Mouse (Mus musculus): Measurements from ENCODE around the gene Trpv3. TPM values are rescaled to one million over a fixed set of nuclear protein-coding genes. Genes with fewer than 3 reads are reported as not detected.

Trpv3 gene
- polyA plus RNA-seq, 1 experiment from 2014 or later: 0.12 TPM

DNA sequence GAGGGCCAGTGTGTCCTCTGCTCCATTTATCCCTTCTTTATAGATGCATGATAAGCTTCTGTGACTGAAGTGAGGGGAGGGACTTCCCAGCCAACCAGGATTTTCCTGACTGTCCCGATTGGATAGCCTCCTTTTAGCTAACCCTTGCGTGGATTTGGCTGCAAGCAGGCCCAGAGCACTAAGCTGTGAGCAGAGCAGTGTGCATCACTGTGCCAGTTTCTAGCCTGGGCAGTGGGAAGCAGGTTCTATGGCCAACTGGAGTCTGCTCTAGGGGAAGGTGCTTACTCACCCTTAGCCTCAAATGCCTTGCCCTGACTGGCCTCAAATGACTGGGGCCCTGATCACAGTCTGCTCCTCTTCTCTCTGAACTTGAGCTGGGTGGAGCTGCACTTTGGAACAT is 7.6 kb downstream of the Trpv3 start:
- no peak for DNase-seq
- 20% methylated on average over 2 of the region's 2 CpGs for WGBS

DNA sequence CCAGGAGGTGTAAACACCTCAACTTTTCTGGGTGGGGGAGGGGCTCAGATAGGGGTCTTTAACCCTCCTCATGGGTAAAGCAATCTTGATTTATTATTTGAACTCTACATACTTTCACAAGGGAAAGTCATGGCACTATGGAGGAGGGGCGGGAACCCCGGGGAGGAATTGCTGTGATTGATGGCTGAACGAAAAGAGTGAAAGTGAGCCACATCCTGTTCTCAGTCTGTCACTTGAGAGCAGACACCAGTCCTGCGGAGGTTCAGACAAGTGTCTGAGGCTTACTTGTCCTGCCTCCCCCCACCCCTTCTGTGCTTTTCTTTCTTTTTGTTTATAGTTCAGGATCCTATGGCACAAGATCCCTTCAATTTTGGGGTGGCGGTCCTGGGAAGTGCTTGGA is 13.5 kb downstream of the Trpv3 start:
- Histone ChIP-seq H3K27ac (replicated peaks; ENCODE audit: low read depth, low read length) (no peak overlapping the region), H3K9ac (replicated peaks; ENCODE audit: low read length) (no peak overlapping the region), H3K27me3 (ENCODE audit: control insufficient read depth, insufficient read depth, low read length) (no peaks in the 10 kb centered on the region), H3K36me3 (ENCODE audit: control insufficient read depth, insufficient read depth, low read length) (no peaks in the 10 kb centered on the region), H3K4me1 (ENCODE audit: control insufficient read depth, insufficient read depth, low read length) (peaks cover 2% of the 10 kb centered on the region; the same call in 1 of the 2 replicates), H3K4me2 (ENCODE audit: low read length) (no peak overlapping the region), H3K4me3 (replicated peaks; ENCODE audit: low read depth, low read length) (no peak overlapping the region), H3K9me3 (ENCODE audit: control insufficient read depth, low read length) (no peaks in the 10 kb centered on the region)
- DNase-seq (no peak), ATAC-seq (ENCODE audit: low FRiP score, low TSS enrichment) (no peak)
- WGBS: 72% methylated on average over 5 of the region's 5 CpGs

More for the DNA sequence above, 7.6 kb downstream of the Trpv3 start:
- no peaks in the 10 kb centered on the region for H3K36me3 ChIP-seq (ENCODE audit: control insufficient read depth, insufficient read depth, low read length)
- no peak for ATAC-seq (ENCODE audit: low FRiP score, low TSS enrichment)
- H3K27ac ChIP-seq (replicated peaks; ENCODE audit: low read depth, low read length): no peak overlapping the region
- H3K9ac ChIP-seq (replicated peaks; ENCODE audit: low read length): no peak overlapping the region
- H3K4me2 ChIP-seq (ENCODE audit: low read length): no peak overlapping the region
- no peaks in the 10 kb centered on the region for H3K9me3 ChIP-seq (ENCODE audit: control insufficient read depth, low read length)
- H3K27me3 ChIP-seq (ENCODE audit: control insufficient read depth, insufficient read depth, low read length): no peaks in the 10 kb centered on the region
- H3K4me1 ChIP-seq (ENCODE audit: control insufficient read depth, insufficient read depth, low read length): no peaks in the 10 kb centered on the region
- no peak overlapping the region for H3K4me3 ChIP-seq (replicated peaks; ENCODE audit: low read depth, low read length)

DNA sequence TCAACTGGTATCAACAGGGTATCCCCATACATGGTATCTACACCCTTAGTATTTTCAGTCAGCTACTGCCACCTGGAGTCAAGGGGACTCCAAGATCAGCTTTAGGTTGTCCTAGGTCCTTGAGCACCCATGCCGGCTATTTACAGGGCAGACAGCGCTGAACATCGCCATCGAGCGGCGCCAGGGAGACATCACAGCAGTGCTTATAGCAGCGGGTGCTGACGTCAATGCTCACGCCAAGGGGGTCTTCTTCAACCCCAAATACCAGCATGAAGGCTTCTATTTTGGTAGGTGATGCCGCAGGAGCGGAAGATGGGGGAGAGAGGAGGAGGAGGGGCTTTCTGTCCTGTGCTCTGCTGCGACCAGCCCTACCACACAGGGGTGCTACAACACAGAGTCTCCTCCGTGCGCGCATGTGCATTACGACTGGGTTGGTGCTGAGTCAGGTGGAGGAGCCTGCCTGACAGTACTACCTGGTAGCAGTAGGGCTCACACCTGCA is 14.4 kb downstream of the Trpv3 start:
- Histone ChIP-seq H3K9ac (replicated peaks; ENCODE audit: low read length) (peak overlapping the region; percentile 13), H3K27ac (replicated peaks; ENCODE audit: low read depth, low read length) (no peak overlapping the region), H3K9me3 (ENCODE audit: control insufficient read depth, low read length) (no peaks in the 10 kb centered on the region), H3K4me3 (replicated peaks; ENCODE audit: low read depth, low read length) (peak overlapping the region; percentile 33), H3K4me2 (ENCODE audit: low read length) (peak overlapping the region; percentile 53), H3K4me1 (ENCODE audit: control insufficient read depth, insufficient read depth, low read length) (peaks cover 2% of the 10 kb centered on the region; the same call in 1 of the 2 replicates), H3K27me3 (ENCODE audit: control insufficient read depth, insufficient read depth, low read length) (no peaks in the 10 kb centered on the region), H3K36me3 (ENCODE audit: control insufficient read depth, insufficient read depth, low read length) (no peaks in the 10 kb centered on the region)
- peak; percentile 77 for DNase-seq
- peak; percentile 75 for ATAC-seq (ENCODE audit: low FRiP score, low TSS enrichment)
- WGBS: 2% methylated on average over 16 of the region's 16 CpGs

DNA sequence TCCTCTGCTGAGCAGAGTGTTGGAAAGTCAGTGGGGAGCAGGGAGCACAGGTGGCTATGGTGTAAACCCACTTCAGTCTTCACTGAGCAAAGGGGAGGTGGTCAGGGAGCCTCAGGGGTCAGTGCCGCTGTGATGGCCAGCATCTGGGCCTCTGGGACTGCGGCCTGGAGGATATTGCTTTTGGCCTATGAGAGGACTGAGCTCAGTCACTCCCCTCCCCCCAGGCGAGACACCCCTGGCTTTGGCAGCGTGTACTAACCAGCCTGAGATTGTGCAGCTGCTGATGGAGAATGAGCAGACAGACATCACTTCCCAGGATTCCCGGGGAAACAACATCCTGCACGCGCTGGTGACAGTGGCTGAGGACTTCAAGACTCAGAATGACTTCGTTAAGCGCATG is 16.2 kb downstream of the Trpv3 start:
- Histone ChIP-seq H3K9ac (replicated peaks; ENCODE audit: low read length) (no peak overlapping the region), H3K4me1 (ENCODE audit: control insufficient read depth, insufficient read depth, low read length) (peaks cover 2% of the 10 kb centered on the region; the same call in 1 of the 2 replicates), H3K4me3 (replicated peaks; ENCODE audit: low read depth, low read length) (no peak overlapping the region), H3K27ac (replicated peaks; ENCODE audit: low read depth, low read length) (no peak overlapping the region), H3K27me3 (ENCODE audit: control insufficient read depth, insufficient read depth, low read length) (no peaks in the 10 kb centered on the region), H3K9me3 (ENCODE audit: control insufficient read depth, low read length) (no peaks in the 10 kb centered on the region), H3K36me3 (ENCODE audit: control insufficient read depth, insufficient read depth, low read length) (no peaks in the 10 kb centered on the region), H3K4me2 (ENCODE audit: low read length) (no peak overlapping the region)
- 80% methylated on average over 9 of the region's 9 CpGs for WGBS
- no peak for DNase-seq
- ATAC-seq (ENCODE audit: low FRiP score, low TSS enrichment): no peak

DNA sequence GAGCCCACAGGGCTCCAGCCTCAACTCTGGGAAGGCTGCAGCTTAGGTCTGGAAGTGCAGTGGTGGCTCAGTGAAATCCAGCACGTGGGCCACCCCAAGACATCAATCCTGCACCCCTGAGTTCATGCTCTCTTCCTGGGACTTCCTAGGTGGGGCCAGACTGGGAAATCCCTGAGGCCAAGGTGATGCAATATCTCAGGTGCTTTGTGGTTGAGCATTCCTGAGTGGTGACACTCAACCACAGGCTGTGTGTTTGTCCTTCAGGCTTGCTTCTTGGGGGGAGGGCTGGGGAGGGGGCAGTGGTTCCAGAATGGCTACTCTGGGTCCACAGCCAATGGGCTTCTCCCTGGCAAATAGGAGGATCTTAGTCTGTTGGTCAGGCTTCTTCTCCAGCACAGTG is 16.7 kb downstream of the Trpv3 start:
- H3K27ac ChIP-seq (replicated peaks; ENCODE audit: low read depth, low read length): no peak overlapping the region
- ATAC-seq (ENCODE audit: low FRiP score, low TSS enrichment) (no peak), DNase-seq (no peak)
- no peaks in the 10 kb centered on the region for H3K36me3 ChIP-seq (ENCODE audit: control insufficient read depth, insufficient read depth, low read length)
- peaks cover 2% of the 10 kb centered on the region; the same call in 1 of the 2 replicates for H3K4me1 ChIP-seq (ENCODE audit: control insufficient read depth, insufficient read depth, low read length)
- 40% methylated on average over 1 of the region's 1 CpGs for WGBS
- H3K4me2 ChIP-seq (ENCODE audit: low read length): no peak overlapping the region
- H3K4me3 ChIP-seq (replicated peaks; ENCODE audit: low read depth, low read length): no peak overlapping the region
- H3K9ac ChIP-seq (replicated peaks; ENCODE audit: low read length): no peak overlapping the region
- H3K9me3 ChIP-seq (ENCODE audit: control insufficient read depth, low read length): no peaks in the 10 kb centered on the region
- no peaks in the 10 kb centered on the region for H3K27me3 ChIP-seq (ENCODE audit: control insufficient read depth, insufficient read depth, low read length)

DNA sequence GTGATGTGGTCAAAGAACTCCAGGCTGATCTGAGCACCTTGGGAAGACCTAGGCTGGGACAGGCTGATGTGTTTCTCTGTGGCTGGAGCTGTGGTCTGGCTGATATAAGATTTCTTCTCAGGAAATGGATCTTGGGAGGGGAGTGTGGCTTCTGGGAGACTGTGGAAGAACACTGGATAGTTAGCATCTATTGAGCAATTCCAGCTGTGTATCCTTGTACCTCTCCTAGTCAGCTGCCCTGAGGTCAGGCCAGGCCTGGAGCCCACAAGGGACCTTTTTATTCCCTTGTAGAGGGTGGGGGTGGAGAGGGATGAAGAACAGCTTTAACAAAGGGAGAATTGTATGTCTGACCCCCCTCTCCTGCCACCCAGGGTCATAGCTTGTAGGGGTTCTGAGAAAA is 17.2 kb downstream of the Trpv3 start:
- peaks cover 2% of the 10 kb centered on the region; the same call in 1 of the 2 replicates for H3K4me1 ChIP-seq (ENCODE audit: control insufficient read depth, insufficient read depth, low read length)
- H3K9me3 ChIP-seq (ENCODE audit: control insufficient read depth, low read length): no peaks in the 10 kb centered on the region
- no peaks in the 10 kb centered on the region for H3K36me3 ChIP-seq (ENCODE audit: control insufficient read depth, insufficient read depth, low read length)
- no peak overlapping the region for H3K4me3 ChIP-seq (replicated peaks; ENCODE audit: low read depth, low read length)
- DNase-seq (no peak), ATAC-seq (ENCODE audit: low FRiP score, low TSS enrichment) (no peak)
- no peak overlapping the region for H3K4me2 ChIP-seq (ENCODE audit: low read length)
- H3K27me3 ChIP-seq (ENCODE audit: control insufficient read depth, insufficient read depth, low read length): no peaks in the 10 kb centered on the region
- H3K9ac ChIP-seq (replicated peaks; ENCODE audit: low read length): no peak overlapping the region
- H3K27ac ChIP-seq (replicated peaks; ENCODE audit: low read depth, low read length): no peak overlapping the region

DNA sequence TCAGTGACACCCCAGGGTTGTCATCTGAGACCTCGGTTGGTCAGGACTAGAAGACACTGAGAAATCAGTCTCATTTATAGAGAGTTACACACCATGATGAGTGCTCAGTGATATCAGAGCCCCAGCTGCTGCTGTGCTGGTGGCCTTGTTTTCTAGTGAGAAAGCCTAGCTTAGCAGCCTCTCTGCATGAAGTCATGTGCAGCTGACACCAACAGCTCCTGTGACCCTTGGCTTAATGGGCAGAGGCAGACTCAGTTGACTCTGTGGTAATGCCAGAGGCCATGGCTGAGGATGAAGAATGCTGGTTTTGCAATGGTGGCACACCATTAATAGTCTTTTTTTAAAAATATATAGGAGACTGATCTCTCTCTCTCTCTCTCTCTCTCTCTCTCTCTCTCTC is 22.4 kb downstream of the Trpv3 start:
- Histone ChIP-seq H3K27me3 (ENCODE audit: control insufficient read depth, insufficient read depth, low read length) (no peaks in the 10 kb centered on the region), H3K4me2 (ENCODE audit: low read length) (no peak overlapping the region), H3K9me3 (ENCODE audit: control insufficient read depth, low read length) (no peaks in the 10 kb centered on the region), H3K4me1 (ENCODE audit: control insufficient read depth, insufficient read depth, low read length) (no peaks in the 10 kb centered on the region), H3K9ac (replicated peaks; ENCODE audit: low read length) (no peak overlapping the region), H3K36me3 (ENCODE audit: control insufficient read depth, insufficient read depth, low read length) (no peaks in the 10 kb centered on the region), H3K27ac (replicated peaks; ENCODE audit: low read depth, low read length) (no peak overlapping the region), H3K4me3 (replicated peaks; ENCODE audit: low read depth, low read length) (no peak overlapping the region)
- DNase-seq (no peak), ATAC-seq (ENCODE audit: low FRiP score, low TSS enrichment) (no peak)
- WGBS: 86% methylated on average over 1 of the region's 1 CpGs

DNA sequence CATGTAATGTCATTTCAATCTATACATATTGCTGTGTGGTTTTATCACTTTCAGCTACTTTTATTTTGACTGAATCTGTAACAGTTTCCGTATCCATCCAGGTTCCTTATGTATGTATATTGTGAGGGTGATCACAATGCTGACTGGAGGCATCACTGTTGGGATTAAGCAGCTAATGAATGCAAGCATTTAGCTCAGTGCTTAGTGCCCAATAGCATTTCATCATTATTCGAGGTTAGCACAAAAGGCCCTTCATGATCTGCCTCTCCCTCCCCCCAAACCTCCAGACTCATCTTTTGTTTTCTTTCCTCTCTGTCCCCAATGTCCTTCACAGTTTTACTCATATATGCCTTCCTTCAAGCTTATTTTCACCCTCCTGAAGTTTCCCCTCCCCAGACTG is 35.9 kb downstream of the Trpv3 start:
- H3K4me1 ChIP-seq (ENCODE audit: control insufficient read depth, insufficient read depth, low read length): no peaks in the 10 kb centered on the region
- H3K9ac ChIP-seq (replicated peaks; ENCODE audit: low read length): no peak overlapping the region
- H3K36me3 ChIP-seq (ENCODE audit: control insufficient read depth, insufficient read depth, low read length): no peaks in the 10 kb centered on the region
- H3K9me3 ChIP-seq (ENCODE audit: control insufficient read depth, low read length): no peaks in the 10 kb centered on the region
- peak; percentile 2 for DNase-seq
- 6% methylated on average over 2 of the region's 2 CpGs for WGBS
- H3K27ac ChIP-seq (replicated peaks; ENCODE audit: low read depth, low read length): no peak overlapping the region
- no peak overlapping the region for H3K4me3 ChIP-seq (replicated peaks; ENCODE audit: low read depth, low read length)
- H3K27me3 ChIP-seq (ENCODE audit: control insufficient read depth, insufficient read depth, low read length): no peaks in the 10 kb centered on the region
- ATAC-seq (ENCODE audit: low FRiP score, low TSS enrichment): no peak
- H3K4me2 ChIP-seq (ENCODE audit: low read length): no peak overlapping the region

DNA sequence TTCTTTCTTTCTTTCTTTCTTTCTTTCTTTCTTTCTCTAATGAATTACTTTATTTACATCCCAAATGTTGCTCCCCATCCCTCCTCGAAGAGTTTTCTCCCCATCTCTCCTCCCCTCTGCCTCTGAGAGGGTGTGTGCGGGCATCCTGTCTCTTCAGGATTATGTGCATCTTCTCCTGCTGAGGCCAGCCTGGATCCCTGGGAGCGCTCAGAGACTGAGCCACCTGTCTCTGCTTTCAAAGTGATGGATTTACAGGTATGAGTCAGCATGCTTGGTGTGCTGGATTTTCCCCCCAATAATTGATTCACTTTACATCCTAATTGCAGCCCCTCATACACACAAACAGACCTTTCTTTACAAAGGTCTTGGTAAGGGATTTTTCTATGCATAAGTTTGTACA is 48.8 kb downstream of the Trpv3 start:
- Histone ChIP-seq H3K4me1 (ENCODE audit: control insufficient read depth, insufficient read depth, low read length) (no peaks in the 10 kb centered on the region), H3K36me3 (ENCODE audit: control insufficient read depth, insufficient read depth, low read length) (no peaks in the 10 kb centered on the region), H3K9ac (replicated peaks; ENCODE audit: low read length) (no peak overlapping the region), H3K4me2 (ENCODE audit: low read length) (no peak overlapping the region), H3K4me3 (replicated peaks; ENCODE audit: low read depth, low read length) (no peak overlapping the region), H3K27me3 (ENCODE audit: control insufficient read depth, insufficient read depth, low read length) (no peaks in the 10 kb centered on the region), H3K27ac (replicated peaks; ENCODE audit: low read depth, low read length) (no peak overlapping the region), H3K9me3 (ENCODE audit: control insufficient read depth, low read length) (no peaks in the 10 kb centered on the region)
- 50% methylated on average over 3 of the region's 3 CpGs for WGBS
- no peak for ATAC-seq (ENCODE audit: low FRiP score, low TSS enrichment)
- no peak for DNase-seq

Data from midbrain, embryonic 14.5 days (tissue).